Mouse (Mus musculus) forebrain, postnatal 0 days (tissue): ENCODE results near the gene Plcz1. TPM values are rescaled to one million over a fixed set of nuclear protein-coding genes. Genes with fewer than 3 reads are reported as not detected.
A peak's percentile ranks its signal among the peaks of the same experiment; 100 is the strongest.

Experiments
- ATAC-seq: fragments of 200-750 bp; cut with Nextera tagmentation; 2 replicates; pipeline ENCODE4 v1.8.0; 2017; ENCODE audit warnings: mild to moderate bottlenecking, moderate library complexity
- DNase-seq: peaks from one replicate; pipeline ENCODE4 v3.0.0-alpha.2; 2015
- H3K27ac ChIP-seq: fragments of 300-500 bp; sonication (generic); 2 replicates; pipeline ENCODE4 v1.5.1; 2014; ENCODE audit warnings: low read depth, mild to moderate bottlenecking, antibody characterized with exemption, low read length, moderate library complexity, mixed read lengths
- H3K27me3 ChIP-seq: fragments of 300-500 bp; sonication (generic); 2 replicates; pipeline ENCODE4 v1.6.1; 2014; ENCODE audit warnings: mild to moderate bottlenecking, low read length, mixed read lengths; ENCODE audit not compliant: insufficient read depth
- H3K36me3 ChIP-seq: fragments of 300-500 bp; sonication (generic); 2 replicates; pipeline ENCODE4 v1.6.1; 2014; ENCODE audit warnings: mild to moderate bottlenecking, moderate library complexity; ENCODE audit not compliant: insufficient read depth
- H3K4me1 ChIP-seq: fragments of 300-500 bp; sonication (generic); 2 replicates; pipeline ENCODE4 v1.6.1; 2014; ENCODE audit warnings: antibody characterized with exemption; ENCODE audit not compliant: insufficient read depth
- H3K4me2 ChIP-seq: fragments of 300-500 bp; sonication (generic); 2 replicates; pipeline ENCODE4 v1.6.1; 2014; ENCODE audit warnings: low read depth, mild to moderate bottlenecking, moderate library complexity
- H3K4me3 ChIP-seq: fragments of 300-500 bp; sonication (generic); 2 replicates; pipeline ENCODE4 v1.5.1; 2014; ENCODE audit warnings: low read depth, low read length, mixed read lengths
- H3K9ac ChIP-seq: fragments of 300-500 bp; sonication (generic); 2 replicates; pipeline ENCODE4 v1.6.1; 2014; ENCODE audit warnings: mild to moderate bottlenecking
- H3K9me3 ChIP-seq: fragments of 300-500 bp; sonication (generic); 2 replicates; pipeline ENCODE4 v1.6.1; 2016; ENCODE audit warnings: low read length
- CTCF ChIP-seq: sonication (generic); IDR thresholded peaks from 2 replicates; pipeline ENCODE4 v1.5.1; 2016; ENCODE audit warnings: antibody characterized with exemption, control low read depth, low read depth
- WGBS: fragments of 180-500 bp; shearing (Covaris S2); extraction: QIAGEN DNeasy Blood & Tissue Kit; methylation state at CpG from one replicate; pipeline ENCODE4 v1.1.7; 2014; 5-methylcytosine and 5-hydroxymethylcytosine counted together
- polyA plus RNA-seq: library from polyadenylated mRNA; unstranded; fragments of >200 nt; fragmentation: Nextera tagmentation; extraction: Ambion mirVana; gene quantifications from 2 replicates; pipeline ENCODE4 v1.2.1, GENCODE M21; 2015
- total RNA-seq: library from RNA; depleted of rRNA; stranded (reverse); fragments of >200 nt; gene quantifications from 2 replicates; pipeline ENCODE4 v1.2.3, GENCODE M21; 2014; rRNA removed

Plcz1 gene
- total RNA-seq (0.85 and 1.00 TPM in 2 replicates), polyA plus RNA-seq (0.35 and 0.90 TPM in 2 replicates)

DNA sequence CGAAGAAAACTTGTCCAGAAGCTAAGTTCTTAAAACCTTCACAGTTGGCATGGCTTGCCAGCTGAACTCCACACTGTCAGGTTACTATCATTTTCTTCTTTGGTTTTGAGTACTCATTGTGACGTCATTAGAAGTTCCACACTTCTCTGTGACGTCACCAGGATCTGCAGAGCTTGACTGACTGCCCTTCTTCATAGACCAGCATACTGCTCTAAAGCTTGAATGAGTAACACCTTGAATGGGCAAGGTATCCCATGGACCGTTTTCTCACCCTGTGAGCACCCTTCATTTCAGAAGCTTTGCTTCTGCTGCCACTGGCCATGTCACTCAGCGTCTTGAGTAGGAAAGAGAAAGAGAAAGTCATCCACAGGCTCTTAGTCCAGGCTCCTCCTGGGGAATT lies at the start of gene Plcz1:
Gene Plcz1, minus strand, starts transcription at position 101 of the 400 bp plus-strand sequence.
- ATAC-seq (no peak), DNase-seq (no peak)
- no peak within 1 kb of the TSS for H3K4me2 ChIP-seq
- no peak within 1 kb of the TSS for H3K4me3 ChIP-seq
- TF ChIP-seq CTCF, result no peak
- H3K4me1 ChIP-seq, result no peaks in the 10 kb centered on the region
- no peak within 1 kb of the TSS for H3K9ac ChIP-seq
- no peak within 1 kb of the TSS for H3K27ac ChIP-seq
- no peaks in the 10 kb centered on the region for H3K27me3 ChIP-seq
- 95% methylated on average over 5 of the region's 5 CpGs for WGBS
- H3K36me3 ChIP-seq, result no peaks in the 10 kb centered on the region
- no peaks in the 10 kb centered on the region for H3K9me3 ChIP-seq

GRCm38 (mm10) chr6:140089855-140090254 lies 48.6 kb upstream of the Plcz1 start:
- H3K36me3 ChIP-seq, result no peaks in the 10 kb centered on the region
- H3K9me3 ChIP-seq, result no peaks in the 10 kb centered on the region

GRCm38 (mm10) chr6:140081739-140082138 lies 40.5 kb upstream of the Plcz1 start:
- peak; percentile 47 for TF ChIP-seq CTCF
- Histone ChIP-seq H3K9me3 (0 out of 2 replicates have a peak, but pooled peaks cover 4% of the 10 kb centered on the region), H3K4me1 (no peaks in the 10 kb centered on the region), H3K9ac (no peak overlapping the region), H3K4me3 (no peak overlapping the region), H3K4me2 (no peak overlapping the region), H3K27me3 (no peaks in the 10 kb centered on the region), H3K27ac (no peak overlapping the region), H3K36me3 (no peaks in the 10 kb centered on the region)
- DNase-seq (no peak), ATAC-seq (no peak)
- 82% methylated on average over 3 of the region's 3 CpGs for WGBS

More at GRCm38 (mm10) chr6:140089855-140090254, 48.6 kb upstream of the Plcz1 start:
- TF ChIP-seq CTCF, result no peak
- H3K27ac ChIP-seq, result no peak overlapping the region
- 92% methylated on average over 5 of the region's 5 CpGs for WGBS
- H3K9ac ChIP-seq, result no peak overlapping the region
- no peak for DNase-seq
- H3K4me2 ChIP-seq, result no peak overlapping the region
- no peaks in the 10 kb centered on the region for H3K27me3 ChIP-seq
- ATAC-seq, result no peak
- no peak overlapping the region for H3K4me3 ChIP-seq
- H3K4me1 ChIP-seq, result no peaks in the 10 kb centered on the region

DNA sequence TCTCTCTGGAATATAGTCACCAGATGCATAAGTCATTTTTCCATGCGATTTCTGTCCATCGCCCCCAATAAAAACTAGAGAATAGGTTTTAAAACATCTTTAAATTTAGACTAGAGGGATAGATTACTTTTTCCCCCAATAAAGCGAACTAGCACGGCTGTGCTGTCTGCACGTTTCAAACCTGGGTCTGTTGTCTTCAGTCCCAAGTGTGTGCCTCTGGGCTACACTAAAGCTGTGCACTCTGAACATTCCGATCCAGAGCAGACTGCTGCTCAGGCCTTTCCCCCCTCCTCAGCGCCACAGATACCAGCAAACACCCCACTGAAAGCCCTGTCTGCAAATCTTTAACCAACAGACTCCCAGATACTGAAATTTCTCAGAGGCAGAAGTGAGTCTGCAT lies 39.7 kb upstream of the Plcz1 start:
- H3K27ac ChIP-seq, result no peak overlapping the region
- H3K4me2 ChIP-seq, result no peak overlapping the region
- H3K9ac ChIP-seq, result no peak overlapping the region
- no peaks in the 10 kb centered on the region for H3K27me3 ChIP-seq
- 0 out of 2 replicates have a peak, but pooled peaks cover 4% of the 10 kb centered on the region for H3K9me3 ChIP-seq
- H3K4me1 ChIP-seq, result no peaks in the 10 kb centered on the region
- DNase-seq, result no peak
- no peak overlapping the region for H3K4me3 ChIP-seq
- H3K36me3 ChIP-seq, result no peaks in the 10 kb centered on the region
- ATAC-seq, result no peak
- 89% methylated on average over 7 of the region's 7 CpGs for WGBS
- TF ChIP-seq CTCF, result no peak

DNA sequence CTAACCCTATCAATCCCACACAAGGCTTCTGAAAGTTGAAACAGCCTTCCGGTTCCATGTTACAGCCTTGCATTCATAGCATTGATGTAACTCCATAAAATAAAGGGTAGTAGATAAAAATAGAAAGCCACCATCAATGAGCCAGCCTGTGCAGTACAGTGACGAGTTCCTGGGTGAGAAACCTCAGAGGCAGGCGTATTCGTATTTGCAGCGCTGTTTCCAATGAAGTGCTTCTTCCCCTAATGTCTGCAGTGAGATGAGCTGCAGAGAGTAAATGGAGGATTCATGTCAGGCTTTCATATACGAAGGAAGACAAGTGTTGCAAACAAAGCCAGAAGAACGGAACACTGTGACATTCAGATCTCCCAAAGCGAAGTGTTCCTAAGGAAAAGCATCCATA lies 27.9 kb upstream of the Plcz1 start:
- WGBS, result 68% methylated on average over 8 of the region's 8 CpGs
- ATAC-seq, result peak; percentile 70

GRCm38 (mm10) chr6:140054271-140054928 lies 13.1 kb upstream of the Plcz1 start:
- Histone ChIP-seq H3K9me3 (no peaks in the 10 kb centered on the region), H3K4me3 (no peak overlapping the region), H3K4me1 (no peaks in the 10 kb centered on the region), H3K36me3 (no peaks in the 10 kb centered on the region), H3K9ac (no peak overlapping the region), H3K4me2 (no peak overlapping the region), H3K27ac (no peak overlapping the region), H3K27me3 (no peaks in the 10 kb centered on the region)
- no peak for DNase-seq
- 69% methylated on average over 5 of the region's 5 CpGs for WGBS
- TF ChIP-seq CTCF, result no peak
- no peak; the same call in 1 of the 2 replicates for ATAC-seq

More for the DNA sequence above, 27.9 kb upstream of the Plcz1 start:
- Histone ChIP-seq H3K9me3 (no peaks in the 10 kb centered on the region), H3K27ac (peak overlapping the region; percentile 35; the same call in 1 of the 2 replicates), H3K4me2 (no peak overlapping the region), H3K4me1 (no peaks in the 10 kb centered on the region), H3K9ac (no peak overlapping the region), H3K4me3 (no peak overlapping the region), H3K27me3 (no peaks in the 10 kb centered on the region), H3K36me3 (no peaks in the 10 kb centered on the region)
- peak; percentile 32 for DNase-seq
- TF ChIP-seq CTCF, result no peak

- 89% methylated on average over 5 of the region's 5 CpGs for WGBS
- Histone ChIP-seq H3K4me3 (no peak overlapping the region), H3K4me1 (no peaks in the 10 kb centered on the region), H3K27ac (no peak overlapping the region), H3K36me3 (no peaks in the 10 kb centered on the region), H3K9me3 (no peaks in the 10 kb centered on the region), H3K9ac (no peak overlapping the region), H3K4me2 (no peak overlapping the region), H3K27me3 (no peaks in the 10 kb centered on the region)
- DNase-seq (no peak), ATAC-seq (no peak)
- no peak for TF ChIP-seq CTCF
Measured at GRCm38 (mm10) chr6:140051476-140051875, 10.2 kb upstream of the Plcz1 start.
